Mouse (Mus musculus) kidney, embryonic 14.5 days (tissue): ENCODE results near the gene Flt3. TPM values are rescaled to one million over a fixed set of nuclear protein-coding genes. Genes with fewer than 3 reads are reported as not detected.

Experiments
- ATAC-seq: fragments of 200-750 bp; cut with Nextera tagmentation; 2 replicates; pipeline ENCODE4 v1.8.0; 2017; ENCODE audit warnings: moderate number of reproducible peaks, mild to moderate bottlenecking, moderate TSS enrichment, moderate library complexity; ENCODE audit not compliant: low FRiP score, low TSS enrichment
- H3K27ac ChIP-seq: fragments of 300-500 bp; sonication (generic); 2 replicates; pipeline ENCODE4 v1.5.1; 2014; ENCODE audit warnings: low read depth, mild to moderate bottlenecking, low read length, moderate library complexity, mixed read lengths
- H3K27me3 ChIP-seq: fragments of 300-500 bp; sonication (generic); 2 replicates; pipeline ENCODE4 v1.6.1; 2014; ENCODE audit warnings: mild to moderate bottlenecking, low read length; ENCODE audit not compliant: control insufficient read depth, insufficient read depth
- H3K36me3 ChIP-seq: fragments of 300-500 bp; sonication (generic); 2 replicates; pipeline ENCODE4 v1.6.1; 2014; ENCODE audit warnings: low read length, mixed read lengths; ENCODE audit not compliant: control insufficient read depth, insufficient read depth
- H3K4me1 ChIP-seq: fragments of 300-500 bp; sonication (generic); 2 replicates; pipeline ENCODE4 v1.6.1; 2014; ENCODE audit warnings: low read length, mixed read lengths; ENCODE audit not compliant: control insufficient read depth, insufficient read depth
- H3K4me2 ChIP-seq: fragments of 300-500 bp; sonication (generic); replicated peaks from 2 replicates; pipeline ENCODE4 v1.6.1; 2014; ENCODE audit warnings: low read depth, mild to moderate bottlenecking, low read length
- H3K4me3 ChIP-seq: fragments of 300-500 bp; sonication (generic); 2 replicates; pipeline ENCODE4 v1.5.1; 2014; ENCODE audit warnings: mild to moderate bottlenecking, low read length
- H3K9ac ChIP-seq: fragments of 300-500 bp; sonication (generic); 2 replicates; pipeline ENCODE4 v1.6.1; 2014; ENCODE audit warnings: low read depth, mild to moderate bottlenecking, low read length, moderate library complexity
- H3K9me3 ChIP-seq: fragments of 300-500 bp; sonication (generic); 2 replicates; pipeline ENCODE4 v1.6.1; 2016; ENCODE audit warnings: low read length; ENCODE audit not compliant: control insufficient read depth
- WGBS: fragments of 180-500 bp; shearing (Covaris S2); extraction: QIAGEN DNeasy Blood & Tissue Kit; methylation state at CpG from one replicate; pipeline ENCODE4 v1.1.7; 2014; 5-methylcytosine and 5-hydroxymethylcytosine counted together
- polyA plus RNA-seq: library from polyadenylated mRNA; unstranded; fragments of >200 nt; fragmentation: Nextera tagmentation; extraction: Ambion mirVana; gene quantifications from 2 replicates; pipeline ENCODE4 v1.2.1, GENCODE M21; 2014

The Flt3 gene
- polyA plus RNA-seq, 1 experiment from 2014 or later: not detected

DNA sequence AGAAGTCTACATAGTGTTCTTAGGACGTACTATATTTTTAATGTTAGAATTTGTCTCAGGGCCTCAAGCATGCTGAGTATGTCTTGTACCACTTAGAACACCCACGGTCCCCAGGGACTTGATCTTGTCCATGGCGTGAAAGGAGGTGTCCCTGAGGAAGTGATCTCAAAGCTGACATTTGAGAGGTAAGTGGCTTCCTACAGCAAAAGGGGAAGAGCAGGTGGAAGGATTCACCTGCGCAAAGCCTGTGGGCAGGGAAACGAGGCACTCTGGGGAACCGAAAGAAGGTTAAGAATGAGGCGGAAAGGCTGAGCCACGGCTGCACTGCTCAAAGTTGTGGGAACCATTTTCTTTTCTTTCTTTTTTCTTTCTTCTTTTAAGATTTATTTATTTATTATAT, 48.4 kb downstream of the Flt3 start:
- no peak for ATAC-seq
- H3K9ac ChIP-seq: no peak overlapping the region
- no peak overlapping the region for H3K4me2 ChIP-seq
- H3K36me3 ChIP-seq: no peaks in the 10 kb centered on the region
- H3K4me3 ChIP-seq: no peak overlapping the region
- no peaks in the 10 kb centered on the region for H3K27me3 ChIP-seq
- H3K9me3 ChIP-seq: no peaks in the 10 kb centered on the region
- 90% methylated on average over 8 of the region's 8 CpGs for WGBS
- no peaks in the 10 kb centered on the region for H3K4me1 ChIP-seq
- H3K27ac ChIP-seq: no peak overlapping the region

- no peaks in the 10 kb centered on the region for H3K27me3 ChIP-seq
- no peaks in the 10 kb centered on the region for H3K36me3 ChIP-seq
- no peak for ATAC-seq
- H3K9ac ChIP-seq: no peak overlapping the region
- H3K27ac ChIP-seq: no peak overlapping the region
- H3K4me1 ChIP-seq: no peaks in the 10 kb centered on the region
- no peaks in the 10 kb centered on the region for H3K9me3 ChIP-seq
- no peak overlapping the region for H3K4me3 ChIP-seq
- WGBS: 89% methylated on average over 1 of the region's 1 CpGs
- H3K4me2 ChIP-seq: no peak overlapping the region
Measured at GRCm38 (mm10) chr5:147345981-147346380, 54.3 kb downstream of the Flt3 start.

DNA sequence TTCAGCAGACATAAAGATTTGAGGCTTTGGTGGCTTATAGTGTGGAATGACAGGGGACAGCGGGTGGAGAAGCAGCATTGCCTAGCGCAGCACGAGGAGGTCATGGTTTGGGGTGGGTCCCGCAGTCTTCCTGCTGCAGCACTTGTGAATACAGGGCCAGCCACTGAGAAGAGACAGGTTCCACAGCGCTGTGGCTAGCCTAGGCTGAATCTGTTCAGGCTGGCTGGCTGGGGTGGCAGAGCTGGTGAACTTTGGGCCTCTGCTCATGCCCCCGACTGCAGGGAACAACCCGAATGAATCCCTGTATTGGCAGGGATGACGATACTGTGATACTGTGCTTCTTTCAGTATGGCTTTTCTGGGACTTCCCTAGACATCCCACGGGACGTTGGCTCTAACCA, 56.4 kb downstream of the Flt3 start:
- Histone ChIP-seq H3K36me3 (no peaks in the 10 kb centered on the region), H3K4me3 (no peak overlapping the region), H3K9ac (no peak overlapping the region), H3K9me3 (no peaks in the 10 kb centered on the region), H3K27me3 (no peaks in the 10 kb centered on the region), H3K27ac (no peak overlapping the region), H3K4me2 (no peak overlapping the region), H3K4me1 (no peaks in the 10 kb centered on the region)
- ATAC-seq: no peak
- 89% methylated on average over 10 of the region's 10 CpGs for WGBS

GRCm38 (mm10) chr5:147342901-147343300, 57.4 kb downstream of the Flt3 start:
- no peak for ATAC-seq
- Histone ChIP-seq H3K27ac (no peak overlapping the region), H3K36me3 (no peaks in the 10 kb centered on the region), H3K4me2 (no peak overlapping the region), H3K9ac (no peak overlapping the region), H3K4me1 (no peaks in the 10 kb centered on the region), H3K27me3 (no peaks in the 10 kb centered on the region), H3K9me3 (no peaks in the 10 kb centered on the region), H3K4me3 (no peak overlapping the region)
- WGBS: 91% methylated on average over 6 of the region's 6 CpGs

GRCm38 (mm10) chr5:147340741-147341414, 59.4 kb downstream of the Flt3 start:
- H3K27me3 ChIP-seq: no peaks in the 10 kb centered on the region
- H3K9me3 ChIP-seq: no peaks in the 10 kb centered on the region
- ATAC-seq: no peak
- no peak overlapping the region for H3K27ac ChIP-seq
- no peak overlapping the region for H3K9ac ChIP-seq
- H3K4me3 ChIP-seq: no peak overlapping the region
- H3K4me1 ChIP-seq: no peaks in the 10 kb centered on the region
- WGBS: 34% methylated on average over 13 of the region's 13 CpGs
- no peaks in the 10 kb centered on the region for H3K36me3 ChIP-seq
- H3K4me2 ChIP-seq: no peak overlapping the region

GRCm38 (mm10) chr5:147339560-147339959, 60.7 kb downstream of the Flt3 start:
- no peak overlapping the region for H3K4me3 ChIP-seq
- H3K4me2 ChIP-seq: no peak overlapping the region
- no peaks in the 10 kb centered on the region for H3K4me1 ChIP-seq
- H3K9ac ChIP-seq: no peak overlapping the region
- WGBS: 82% methylated on average over 11 of the region's 11 CpGs
- H3K27ac ChIP-seq: no peak overlapping the region
- ATAC-seq: no peak
- no peaks in the 10 kb centered on the region for H3K36me3 ChIP-seq
- no peaks in the 10 kb centered on the region for H3K27me3 ChIP-seq
- no peaks in the 10 kb centered on the region for H3K9me3 ChIP-seq

DNA sequence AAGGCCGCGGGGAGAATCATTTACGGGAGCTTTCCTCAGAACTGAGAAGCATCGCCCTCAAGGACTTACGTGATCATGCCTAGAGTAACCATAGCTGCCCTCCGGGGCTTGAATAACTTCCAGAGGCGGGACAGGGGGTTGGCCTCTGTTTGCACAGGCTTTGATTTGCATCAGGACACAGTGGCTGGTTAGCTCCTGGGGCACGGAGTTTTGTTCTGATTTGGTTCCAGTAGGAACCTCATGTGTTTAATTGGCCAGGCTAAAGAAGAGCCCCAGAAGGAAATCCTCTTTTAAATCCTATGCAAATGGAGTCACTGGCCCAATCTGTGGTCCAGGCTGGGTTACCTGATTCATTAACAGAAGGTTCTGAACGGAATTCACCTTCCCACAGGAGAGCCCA, 61.3 kb downstream of the Flt3 start:
- no peaks in the 10 kb centered on the region for H3K9me3 ChIP-seq
- no peak overlapping the region for H3K27ac ChIP-seq
- H3K9ac ChIP-seq: no peak overlapping the region
- no peak overlapping the region for H3K4me3 ChIP-seq
- no peak overlapping the region for H3K4me2 ChIP-seq
- H3K4me1 ChIP-seq: no peaks in the 10 kb centered on the region
- H3K27me3 ChIP-seq: no peaks in the 10 kb centered on the region
- H3K36me3 ChIP-seq: no peaks in the 10 kb centered on the region
- 61% methylated on average over 9 of the region's 9 CpGs for whole genome bisulfite sequencing
- ATAC-seq: no peak

DNA sequence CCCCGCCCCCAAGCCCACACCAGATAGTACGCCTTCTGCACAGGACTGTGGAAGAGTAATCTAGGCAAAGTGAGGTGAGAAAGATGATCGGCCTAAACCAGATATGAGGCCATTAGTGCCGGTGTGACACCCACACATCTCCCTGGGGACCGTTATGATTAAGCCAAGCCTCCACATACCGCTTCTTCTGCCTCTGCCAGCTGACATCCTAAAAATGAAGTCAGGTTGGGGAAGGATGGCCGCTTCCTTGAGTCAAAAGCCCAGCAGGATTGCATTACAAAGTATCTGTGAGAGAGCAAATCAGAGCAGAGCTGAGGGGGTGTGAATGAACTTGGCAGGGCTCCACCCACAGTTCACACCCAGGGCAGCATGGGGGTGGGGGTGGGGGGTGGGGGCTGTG, 67.6 kb downstream of the Flt3 start:
- no peaks in the 10 kb centered on the region for H3K9me3 ChIP-seq
- H3K36me3 ChIP-seq: no peaks in the 10 kb centered on the region
- peak; percentile 64 for ATAC-seq
- H3K4me1 ChIP-seq: no peaks in the 10 kb centered on the region
- no peak overlapping the region for H3K4me2 ChIP-seq
- WGBS: 17% methylated on average over 7 of the region's 7 CpGs
- no peak overlapping the region for H3K4me3 ChIP-seq
- no peaks in the 10 kb centered on the region for H3K27me3 ChIP-seq
- no peak overlapping the region for H3K9ac ChIP-seq
- no peak overlapping the region for H3K27ac ChIP-seq

DNA sequence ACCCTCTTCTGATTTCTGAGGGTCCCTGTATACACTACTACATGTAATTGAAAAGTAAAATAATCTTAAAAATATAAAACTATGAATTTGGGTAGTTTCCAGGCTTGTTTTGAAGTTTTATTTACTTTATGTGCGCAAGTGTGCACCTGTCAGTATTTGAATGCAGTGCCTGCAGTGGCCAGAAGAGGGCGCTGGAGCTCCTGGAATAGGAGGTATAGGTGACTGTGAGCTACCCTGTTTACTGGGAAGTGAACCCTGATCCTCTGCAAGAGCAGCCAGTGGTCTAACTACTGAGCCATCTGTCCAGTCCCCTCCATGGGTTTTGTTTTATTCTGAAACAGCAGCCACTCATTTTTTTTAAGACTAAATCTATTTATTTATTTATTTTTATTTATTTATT, 68.7 kb downstream of the Flt3 start:
- Histone ChIP-seq H3K4me1 (no peaks in the 10 kb centered on the region), H3K9me3 (no peaks in the 10 kb centered on the region), H3K9ac (no peak overlapping the region), H3K4me3 (no peak overlapping the region), H3K4me2 (no peak overlapping the region), H3K36me3 (no peaks in the 10 kb centered on the region), H3K27me3 (no peaks in the 10 kb centered on the region), H3K27ac (no peak overlapping the region)
- WGBS: 43% methylated on average over 2 of the region's 2 CpGs
- ATAC-seq: no peak
